Mouse (Mus musculus) intestine, embryonic 16.5 days (tissue): ENCODE measurements around the gene Cd244a. TPM values are rescaled to one million over a fixed set of nuclear protein-coding genes. Genes with fewer than 3 reads are reported as not detected.

ENCODE experiments used
- ATAC-seq: fragments of 200-750 bp; cut with Nextera tagmentation; 2 replicates; pipeline ENCODE4 v1.8.0; 2017; ENCODE audit warnings: moderate TSS enrichment, moderate library complexity
- H3K27ac ChIP-seq: fragments of 300-500 bp; sonication (generic); 2 replicates; pipeline ENCODE4 v1.5.1; 2014; ENCODE audit warnings: mild to moderate bottlenecking, low read length
- H3K27me3 ChIP-seq: fragments of 300-500 bp; sonication (generic); replicated peaks from 2 replicates; pipeline ENCODE4 v1.6.1; 2014; ENCODE audit warnings: low read length, control low read depth, mixed read lengths; ENCODE audit not compliant: control insufficient read depth, insufficient read depth
- H3K36me3 ChIP-seq: fragments of 300-500 bp; sonication (generic); 2 replicates; pipeline ENCODE4 v1.6.1; 2014; ENCODE audit warnings: low read length, control low read depth; ENCODE audit not compliant: control insufficient read depth, insufficient read depth
- H3K4me1 ChIP-seq: fragments of 300-500 bp; sonication (generic); 2 replicates; pipeline ENCODE4 v1.6.1; 2014; ENCODE audit warnings: low read length, control low read depth, mixed read lengths; ENCODE audit not compliant: control insufficient read depth, insufficient read depth
- H3K4me2 ChIP-seq: fragments of 300-500 bp; sonication (generic); 2 replicates; pipeline ENCODE4 v1.6.1; 2014; ENCODE audit warnings: low read depth, low read length, control low read depth
- H3K4me3 ChIP-seq: fragments of 300-500 bp; sonication (generic); 2 replicates; pipeline ENCODE4 v1.5.1; 2014; ENCODE audit warnings: mild to moderate bottlenecking, low read length
- H3K9ac ChIP-seq: fragments of 300-500 bp; sonication (generic); 2 replicates; pipeline ENCODE4 v1.6.1; 2014; ENCODE audit warnings: low read depth, low read length
- H3K9me3 ChIP-seq: fragments of 300-500 bp; sonication (generic); 2 replicates; pipeline ENCODE4 v1.6.1; 2016; ENCODE audit warnings: low read length, control low read depth; ENCODE audit not compliant: control insufficient read depth
- WGBS: fragments of 180-500 bp; shearing (Covaris S2); extraction: QIAGEN DNeasy Blood & Tissue Kit; methylation state at CpG from one replicate; pipeline ENCODE4 v1.1.7; 2014; 5-methylcytosine and 5-hydroxymethylcytosine counted together
- polyA plus RNA-seq: library from polyadenylated mRNA; unstranded; fragments of >200 nt; fragmentation: Nextera tagmentation; extraction: Ambion mirVana; gene quantifications from 2 replicates; pipeline ENCODE4 v1.2.1, GENCODE M21; 2015

Cd244a gene
- polyA plus RNA-seq: 0.62 and 0.91 TPM in 2 replicates

DNA sequence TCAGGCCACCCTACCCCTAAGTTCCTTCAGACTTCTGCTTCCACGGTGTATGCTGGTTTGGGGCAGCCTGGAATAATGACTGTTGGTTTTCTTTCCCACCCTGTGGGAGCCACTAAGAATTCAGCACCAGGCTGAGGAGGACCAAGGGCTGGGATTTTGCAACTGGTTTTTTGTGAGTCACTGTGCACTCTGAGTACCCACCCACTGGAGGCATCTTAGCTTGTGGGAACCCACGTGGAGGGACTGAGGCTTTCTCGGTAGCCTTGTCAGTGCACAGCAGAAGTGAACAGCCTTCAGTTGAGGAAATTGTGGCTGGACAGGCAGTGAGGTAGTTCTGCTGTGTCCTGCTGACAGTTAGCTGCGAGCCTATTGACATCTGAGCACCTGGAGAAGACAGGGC lies at the start of gene Cd244a:
Gene Cd244a, plus strand, starts transcription at position 296 of the 400 bp plus-strand sequence.
- no peaks in the 10 kb centered on the region for H3K4me1 ChIP-seq
- WGBS: 78% methylated on average over 4 of the region's 4 CpGs
- no peaks in the 10 kb centered on the region for H3K27me3 ChIP-seq
- no peak within 1 kb of the TSS for H3K4me2 ChIP-seq
- H3K36me3 ChIP-seq: no peaks in the 10 kb centered on the region
- no peak for ATAC-seq
- H3K4me3 ChIP-seq: no peak within 1 kb of the TSS
- no peaks in the 10 kb centered on the region for H3K9me3 ChIP-seq
- no peak within 1 kb of the TSS for H3K27ac ChIP-seq
- H3K9ac ChIP-seq: no peak within 1 kb of the TSS

DNA sequence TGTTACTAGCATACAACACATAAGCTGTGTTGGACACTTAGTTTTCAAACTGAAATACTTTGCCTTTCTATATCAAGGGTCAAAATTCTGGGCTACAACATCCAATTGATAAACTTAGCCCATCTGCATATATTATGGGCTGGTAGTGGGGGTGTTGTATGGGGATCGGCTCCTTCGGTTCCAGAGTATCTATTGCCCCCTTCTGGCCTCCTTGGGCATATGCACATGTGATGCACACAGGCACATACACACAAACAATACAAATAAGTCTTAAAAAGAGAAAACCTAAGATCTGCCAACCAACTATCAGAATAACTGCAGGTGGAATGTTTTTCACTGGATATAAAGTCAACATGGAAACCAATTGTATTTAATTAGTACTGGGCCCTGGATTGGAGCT lies 45.8 kb upstream of the Cd244a start:
- Histone ChIP-seq H3K9ac (no peak overlapping the region), H3K36me3 (no peaks in the 10 kb centered on the region), H3K27ac (no peak overlapping the region), H3K27me3 (no peaks in the 10 kb centered on the region), H3K4me1 (no peaks in the 10 kb centered on the region), H3K4me3 (no peak overlapping the region), H3K4me2 (no peak overlapping the region), H3K9me3 (no peaks in the 10 kb centered on the region)
- WGBS: 94% methylated on average over 2 of the region's 2 CpGs
- ATAC-seq: no peak

DNA sequence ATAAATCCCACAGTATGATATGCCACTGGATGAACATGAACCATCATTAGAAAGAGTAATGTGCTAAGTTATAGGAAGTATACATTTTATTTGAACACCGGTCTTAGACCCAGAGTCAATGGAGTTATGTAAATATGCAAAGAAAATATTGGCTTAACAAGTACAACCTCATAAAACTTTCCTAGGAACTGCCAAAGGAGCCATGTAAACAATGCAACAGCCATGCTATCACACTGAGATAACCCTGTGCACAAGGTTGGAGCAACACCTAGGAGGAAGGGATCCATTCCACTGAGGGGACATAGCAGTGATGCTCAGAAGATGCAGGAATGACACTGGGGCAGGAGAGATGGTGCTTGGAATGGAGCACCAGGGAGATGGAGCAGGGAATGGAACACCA lies 45.2 kb upstream of the Cd244a start:
- H3K27me3 ChIP-seq: no peaks in the 10 kb centered on the region
- no peak for ATAC-seq
- 61% methylated on average over 1 of the region's 1 CpGs for WGBS
- H3K4me1 ChIP-seq: no peaks in the 10 kb centered on the region
- H3K4me2 ChIP-seq: no peak overlapping the region
- no peak overlapping the region for H3K27ac ChIP-seq
- H3K36me3 ChIP-seq: no peaks in the 10 kb centered on the region
- no peak overlapping the region for H3K9ac ChIP-seq
- H3K9me3 ChIP-seq: no peaks in the 10 kb centered on the region
- no peak overlapping the region for H3K4me3 ChIP-seq

DNA sequence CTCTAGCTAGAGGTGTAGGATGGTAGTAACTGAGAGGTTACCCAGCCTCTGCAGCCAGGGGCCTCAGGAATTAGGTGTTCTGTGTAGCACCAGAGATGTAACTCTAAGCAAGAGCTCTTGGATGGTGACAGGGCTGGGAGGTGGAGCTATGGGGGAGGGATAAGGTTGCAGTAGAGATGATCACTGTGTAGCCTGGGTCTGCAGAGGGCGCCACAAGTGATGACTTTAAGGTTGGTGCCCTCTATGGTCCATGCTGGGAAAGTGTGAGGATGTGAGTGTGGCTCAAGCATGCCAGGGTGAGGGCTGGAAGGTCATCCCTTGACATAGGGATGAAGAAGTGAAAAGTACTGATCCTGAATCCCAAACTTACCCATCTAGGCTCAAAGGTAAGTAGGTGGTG lies 44.0 kb upstream of the Cd244a start:
- Histone ChIP-seq H3K9me3 (no peaks in the 10 kb centered on the region), H3K4me3 (no peak overlapping the region), H3K9ac (no peak overlapping the region), H3K27ac (no peak overlapping the region), H3K4me2 (no peak overlapping the region), H3K27me3 (no peaks in the 10 kb centered on the region), H3K4me1 (no peaks in the 10 kb centered on the region), H3K36me3 (no peaks in the 10 kb centered on the region)
- 20% methylated on average over 1 of the region's 1 CpGs for WGBS
- ATAC-seq: no peak

DNA sequence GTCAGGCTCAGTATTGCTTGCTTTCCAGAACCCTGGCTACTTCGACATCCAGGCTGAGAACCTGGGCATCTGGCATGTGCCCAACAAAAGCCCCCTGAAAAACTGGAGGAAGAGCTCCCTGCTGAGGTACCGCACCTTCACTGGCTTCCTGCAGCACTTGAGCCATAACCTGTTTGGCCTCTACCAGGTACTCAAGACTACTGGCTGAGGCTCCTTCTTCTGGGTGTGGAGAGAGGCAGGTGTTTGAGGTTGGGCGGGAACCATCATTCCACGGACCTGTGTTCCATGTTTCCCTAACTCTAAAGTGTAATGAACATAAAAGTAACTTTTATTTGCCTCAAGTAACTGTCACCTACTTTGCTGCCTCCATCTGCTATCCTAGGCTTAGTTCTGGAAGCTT lies 43.4 kb upstream of the Cd244a start:
- H3K9me3 ChIP-seq: no peaks in the 10 kb centered on the region
- WGBS: 81% methylated on average over 4 of the region's 4 CpGs
- H3K27ac ChIP-seq: no peak overlapping the region
- no peak overlapping the region for H3K4me2 ChIP-seq
- H3K9ac ChIP-seq: no peak overlapping the region
- no peak overlapping the region for H3K4me3 ChIP-seq
- H3K36me3 ChIP-seq: no peaks in the 10 kb centered on the region
- no peak for ATAC-seq
- H3K4me1 ChIP-seq: no peaks in the 10 kb centered on the region
- H3K27me3 ChIP-seq: no peaks in the 10 kb centered on the region

DNA sequence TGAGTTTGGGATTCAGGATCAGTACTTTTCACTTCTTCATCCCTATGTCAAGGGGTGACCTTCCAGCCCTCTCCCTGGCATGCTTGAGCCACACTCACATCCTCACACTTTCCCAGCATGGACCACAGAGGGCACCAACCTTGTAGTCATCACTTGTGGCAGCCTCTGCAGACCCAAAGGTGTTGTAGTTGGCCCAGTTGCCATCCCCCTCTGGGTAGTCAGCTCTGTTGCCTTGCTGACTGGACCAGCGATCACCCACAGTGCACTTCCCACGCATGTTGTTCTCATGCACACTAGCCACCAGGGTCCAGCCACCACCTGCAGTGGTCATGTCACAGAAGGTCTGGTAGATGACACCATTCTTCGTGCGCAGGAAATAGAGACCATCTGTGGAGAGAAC lies 27.6 kb upstream of the Cd244a start:
- WGBS: 85% methylated on average over 4 of the region's 4 CpGs
- no peak overlapping the region for H3K9ac ChIP-seq
- H3K4me3 ChIP-seq: no peak overlapping the region
- no peaks in the 10 kb centered on the region for H3K9me3 ChIP-seq
- no peaks in the 10 kb centered on the region for H3K27me3 ChIP-seq
- H3K27ac ChIP-seq: no peak overlapping the region
- no peaks in the 10 kb centered on the region for H3K4me1 ChIP-seq
- no peak overlapping the region for H3K4me2 ChIP-seq
- no peak for ATAC-seq
- no peaks in the 10 kb centered on the region for H3K36me3 ChIP-seq

DNA sequence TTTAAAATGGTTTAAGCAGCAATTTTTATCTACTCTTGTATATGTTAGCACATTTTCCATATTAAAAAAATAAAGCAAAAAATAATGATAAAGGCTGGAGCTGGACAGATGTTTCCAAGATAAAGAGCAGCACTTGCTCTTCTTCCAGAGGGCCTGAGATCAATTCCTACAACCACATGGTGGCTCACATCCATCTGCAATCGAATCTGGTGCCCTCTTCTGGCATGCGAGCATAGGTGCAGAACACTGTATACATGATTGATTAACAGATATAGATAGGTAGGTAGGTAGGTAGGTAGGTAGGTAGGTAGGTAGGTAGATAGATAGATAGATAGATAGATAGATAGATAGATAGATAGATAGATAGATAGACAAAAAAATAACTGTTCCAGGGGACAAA lies 26.2 kb upstream of the Cd244a start:
- H3K27ac ChIP-seq: no peak overlapping the region
- H3K4me2 ChIP-seq: no peak overlapping the region
- no peaks in the 10 kb centered on the region for H3K27me3 ChIP-seq
- H3K4me1 ChIP-seq: no peaks in the 10 kb centered on the region
- no peak overlapping the region for H3K4me3 ChIP-seq
- H3K36me3 ChIP-seq: no peaks in the 10 kb centered on the region
- no peak for ATAC-seq
- WGBS: 66% methylated on average over 2 of the region's 2 CpGs
- H3K9ac ChIP-seq: no peak overlapping the region
- H3K9me3 ChIP-seq: no peaks in the 10 kb centered on the region

DNA sequence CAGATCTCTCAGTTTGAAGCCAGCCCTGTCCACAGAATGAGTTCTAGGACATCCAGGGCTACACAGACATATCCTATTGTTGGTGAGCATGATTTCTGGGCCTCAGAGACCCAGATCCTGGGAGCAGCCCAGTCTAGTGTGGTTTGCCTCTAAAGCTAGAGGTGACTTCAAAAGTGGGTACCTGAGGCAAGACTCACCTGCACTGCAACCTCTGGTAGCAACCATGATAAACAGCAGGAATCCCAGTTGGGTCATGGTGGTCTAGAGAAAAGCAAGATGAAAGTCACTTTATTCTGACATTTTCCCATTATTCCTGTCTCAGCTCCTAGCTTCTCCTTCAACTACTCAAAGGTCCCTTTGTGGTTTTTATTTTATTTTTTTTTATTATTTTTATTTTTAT lies 24.4 kb upstream of the Cd244a start:
- no peak overlapping the region for H3K9ac ChIP-seq
- H3K36me3 ChIP-seq: no peaks in the 10 kb centered on the region
- no peak for ATAC-seq

DNA sequence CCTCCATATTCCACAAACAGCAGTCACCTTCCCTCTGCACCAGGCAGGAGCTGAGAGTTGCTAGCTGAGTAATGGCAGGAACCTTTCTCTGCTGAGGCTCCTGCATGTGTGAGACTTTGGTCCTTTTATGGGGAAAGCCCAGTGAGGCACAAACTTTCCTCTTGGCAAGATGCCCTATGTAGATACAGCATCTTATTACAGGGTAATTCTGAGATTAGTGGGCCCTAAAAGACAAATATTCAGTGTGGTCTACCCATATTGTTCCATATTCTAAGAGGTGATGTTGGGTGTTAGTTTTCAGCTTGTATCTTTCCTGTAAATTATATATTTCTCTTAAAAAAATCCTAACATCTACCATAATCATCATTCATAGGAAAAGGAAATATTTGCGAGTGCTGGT lies 23.8 kb upstream of the Cd244a start, which contains the start of gene Itln1:
Gene Itln1, minus strand, starts transcription at position 101 of the 400 bp plus-strand sequence.
- no peaks in the 10 kb centered on the region for H3K9me3 ChIP-seq
- H3K36me3 ChIP-seq: no peaks in the 10 kb centered on the region
- WGBS: 91% methylated on average over 1 of the region's 1 CpGs
- H3K27me3 ChIP-seq: no peaks in the 10 kb centered on the region
- ATAC-seq: no peak; the same call in 1 of the 2 replicates
- no peak within 1 kb of the TSS for H3K27ac ChIP-seq
- no peak within 1 kb of the TSS for H3K4me2 ChIP-seq
- no peak within 1 kb of the TSS for H3K4me3 ChIP-seq
- H3K9ac ChIP-seq: no peak within 1 kb of the TSS
- H3K4me1 ChIP-seq: no peaks in the 10 kb centered on the region

More for the DNA sequence above, 24.4 kb upstream of the Cd244a start:
- Histone ChIP-seq H3K27me3 (no peaks in the 10 kb centered on the region), H3K4me1 (no peaks in the 10 kb centered on the region), H3K4me3 (no peak overlapping the region), H3K4me2 (no peak overlapping the region), H3K27ac (no peak overlapping the region), H3K9me3 (no peaks in the 10 kb centered on the region)

DNA sequence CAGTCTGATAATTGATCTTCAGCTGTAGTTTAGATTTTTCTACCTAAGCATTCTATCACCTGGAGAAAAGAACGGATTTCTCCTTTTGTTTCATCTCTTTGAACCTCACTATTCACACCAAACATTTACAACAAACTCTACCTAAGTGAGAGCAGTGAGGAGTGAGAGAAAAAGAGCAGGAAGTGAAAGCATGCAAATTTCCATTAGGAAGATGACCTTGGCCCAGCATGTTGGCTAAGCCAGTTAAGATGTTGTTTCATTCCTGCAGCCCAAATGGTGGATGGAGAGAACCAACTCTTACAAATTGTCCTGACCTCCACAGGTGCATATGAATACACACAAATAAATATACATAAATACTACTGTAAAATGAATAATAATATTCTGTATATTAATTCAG lies 18.3 kb upstream of the Cd244a start:
- no peak overlapping the region for H3K4me2 ChIP-seq
- no peak overlapping the region for H3K4me3 ChIP-seq
- H3K4me1 ChIP-seq: no peaks in the 10 kb centered on the region
- WGBS: 74% methylated on average over 1 of the region's 1 CpGs
- no peak overlapping the region for H3K9ac ChIP-seq
- H3K27ac ChIP-seq: no peak overlapping the region
- H3K27me3 ChIP-seq: no peaks in the 10 kb centered on the region
- no peak for ATAC-seq
- H3K36me3 ChIP-seq: no peaks in the 10 kb centered on the region
- H3K9me3 ChIP-seq: no peaks in the 10 kb centered on the region
